Mouse (Mus musculus): Measurements from ENCODE around the gene Zcchc12.

The Zcchc12 gene

DNA sequence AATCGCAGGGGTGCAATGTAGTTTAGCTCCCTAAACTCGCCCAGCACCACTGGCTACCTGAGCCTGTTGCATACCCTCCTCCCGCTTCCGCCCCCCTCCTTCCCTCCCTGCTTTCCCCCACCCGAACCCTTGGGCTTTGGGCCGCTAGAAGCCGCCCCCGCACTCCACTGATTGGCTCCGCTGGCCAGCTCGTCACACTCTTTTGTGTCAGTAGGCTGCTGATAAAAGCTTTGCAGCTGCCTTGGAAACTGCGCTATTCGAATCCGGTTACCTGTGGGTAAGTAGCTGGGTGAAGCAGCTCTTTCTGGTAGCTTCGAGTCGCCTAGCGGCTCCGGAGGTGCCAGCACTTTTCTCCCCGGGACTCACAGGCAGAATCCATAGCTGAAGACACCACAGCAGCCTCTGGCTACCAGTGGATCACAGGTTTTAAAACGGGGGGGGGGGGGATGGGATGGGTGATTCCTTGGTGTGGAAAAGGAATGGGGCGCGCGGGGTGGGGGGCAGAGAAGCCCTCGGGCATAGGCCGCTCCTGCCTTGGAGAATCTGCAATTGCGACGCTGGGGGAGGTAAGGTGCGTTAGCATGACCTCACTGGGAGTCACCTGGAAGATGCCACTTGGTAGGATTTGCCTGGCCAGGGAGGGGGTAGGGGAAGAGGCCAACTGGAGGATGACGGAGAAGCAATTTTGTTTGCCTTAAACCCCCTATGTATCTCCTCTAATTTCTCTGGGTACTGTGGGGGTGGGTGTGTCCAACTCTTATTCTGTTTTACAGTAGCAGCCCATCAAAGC, at the start of gene Zcchc12:
Gene Zcchc12, plus strand, starts transcription at position 169 of the 790 bp plus-strand sequence.
- CTCF ChIA-PET, result no interaction called here

DNA sequence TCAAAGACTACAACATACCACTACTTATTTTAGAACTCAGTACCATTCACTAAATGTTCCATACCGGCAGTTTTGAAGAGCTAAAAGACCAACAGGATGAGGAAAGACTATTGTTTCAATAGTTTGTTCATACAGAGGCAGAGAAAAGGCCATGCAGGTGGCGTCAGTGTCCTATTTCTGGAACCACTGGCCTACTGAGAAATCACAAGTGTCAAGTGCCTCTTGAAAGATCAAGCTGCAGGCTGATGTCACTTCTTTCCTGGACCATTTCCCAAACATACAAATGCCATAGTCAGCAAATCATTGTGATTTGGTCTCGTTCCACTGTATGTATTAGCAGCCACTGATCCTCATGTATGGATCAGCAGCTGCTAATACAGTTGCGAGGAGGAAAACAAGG, 49.0 kb upstream of the Zcchc12 start:
- CTCF ChIA-PET, result no interaction called here

DNA sequence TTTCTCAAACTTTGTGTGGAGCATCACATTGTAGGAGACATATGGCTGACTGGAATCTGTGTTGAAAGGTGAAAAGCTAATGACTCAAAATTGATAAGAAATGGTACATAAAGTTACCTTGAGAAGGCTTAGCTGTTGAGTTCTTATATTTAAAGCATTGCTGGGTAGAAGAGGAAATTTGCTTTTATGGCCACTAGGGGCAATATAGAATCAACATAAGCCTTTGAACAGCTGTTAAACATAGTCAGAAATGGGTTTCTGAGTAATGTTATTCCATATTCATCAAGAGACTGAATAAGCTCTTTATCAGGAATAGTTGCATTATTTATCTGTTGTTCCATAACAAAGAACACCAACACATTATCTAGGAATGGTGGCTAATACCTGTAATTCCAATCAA, 45.6 kb upstream of the Zcchc12 start:
- CTCF ChIA-PET, result no interaction called here

DNA sequence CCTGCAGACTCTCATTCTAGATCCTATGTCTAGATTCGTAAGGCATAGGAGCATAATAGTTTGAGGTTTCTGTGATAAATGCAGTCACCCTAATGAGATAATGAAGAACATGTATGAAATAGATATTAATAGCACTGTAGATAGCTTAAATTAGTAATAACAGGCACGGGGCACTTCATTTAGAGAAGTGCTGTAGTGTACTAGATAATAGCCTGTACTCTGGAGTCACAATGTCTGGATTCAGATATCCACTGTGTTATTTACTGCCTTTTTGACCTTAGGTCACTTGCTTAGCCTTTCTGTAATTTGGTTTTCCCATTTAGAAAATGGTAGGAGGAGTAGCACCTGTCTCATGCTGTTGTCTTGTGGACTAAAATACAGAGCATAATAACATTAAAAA, 39.0 kb upstream of the Zcchc12 start:
- CTCF ChIA-PET, result no interaction called here

DNA sequence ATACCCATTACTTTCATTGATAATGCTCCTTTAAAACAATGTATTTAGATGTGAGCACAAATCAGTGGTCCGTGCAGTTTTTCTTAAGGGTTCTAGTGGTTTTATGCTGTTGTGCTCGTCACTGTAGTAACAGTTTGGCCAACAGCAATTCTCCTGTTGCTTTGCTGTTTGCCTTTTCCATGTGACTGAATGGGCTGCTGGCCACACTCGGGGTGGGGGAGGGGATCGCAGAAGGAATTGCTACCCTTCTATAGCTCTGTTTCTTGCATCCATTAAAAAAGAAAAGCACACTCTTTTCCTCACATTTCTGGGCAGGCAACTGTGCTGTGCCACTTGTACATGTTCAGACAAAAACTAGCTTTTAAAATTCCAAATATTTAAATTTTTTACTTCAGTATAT, 34.1 kb upstream of the Zcchc12 start:
- CTCF ChIA-PET, result no interaction called here

DNA sequence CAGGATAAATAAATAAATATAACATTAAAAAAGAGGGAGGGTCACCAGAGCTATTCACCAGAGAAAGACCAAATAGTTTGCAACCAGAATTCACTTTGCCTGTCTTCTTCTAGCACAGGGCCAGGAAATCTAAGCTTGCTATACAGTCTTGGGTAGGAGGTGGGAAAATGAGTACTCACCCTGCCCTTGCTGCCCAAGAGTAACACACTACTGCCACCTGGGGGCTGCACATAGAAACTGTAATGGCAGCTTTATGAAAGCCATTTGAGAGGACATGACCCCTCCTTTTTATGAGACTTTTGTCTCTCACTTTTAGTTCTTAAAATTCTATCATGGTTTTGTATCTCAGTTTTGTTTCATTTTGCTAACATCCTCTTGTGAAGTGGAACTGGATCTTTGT, 12.1 kb upstream of the Zcchc12 start:
- CTCF ChIA-PET, result no interaction called here

- CTCF ChIA-PET, result no interaction called here
Observed at GRCm38 (mm10) chrX:36186036-36186435, 9.7 kb upstream of the Zcchc12 start.

GRCm38 (mm10) chrX:36186443-36186842, 9.3 kb upstream of the Zcchc12 start:
- CTCF ChIA-PET, result no interaction called here

- CTCF ChIA-PET, result no interaction called here
Observed at GRCm38 (mm10) chrX:36193951-36194350, 1.8 kb upstream of the Zcchc12 start.

GRCm38 (mm10) chrX:36209554-36209953, 13.8 kb downstream of the Zcchc12 start:
- CTCF ChIA-PET, result no interaction called here

DNA sequence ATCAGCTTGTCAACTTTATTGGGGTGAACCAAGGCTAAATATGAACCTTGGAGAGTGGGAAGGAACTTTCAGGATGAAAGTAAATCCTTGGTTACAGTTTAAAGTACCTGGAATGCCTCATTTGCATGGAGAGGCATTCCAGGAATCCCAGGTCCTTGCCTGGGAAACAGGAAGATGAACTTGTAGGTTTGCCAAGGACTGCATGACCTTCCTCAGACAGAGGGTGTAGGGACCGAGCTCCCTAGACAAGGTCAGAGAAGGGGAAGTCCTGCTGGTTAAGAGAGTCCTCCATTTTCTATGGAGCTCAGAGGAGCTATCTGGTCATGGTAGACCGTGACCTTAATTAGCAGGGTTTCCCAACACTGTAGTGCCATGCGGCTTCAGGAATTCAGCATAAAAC, 15.5 kb downstream of the Zcchc12 start:
- CTCF ChIA-PET, result no interaction called here

GRCm38 (mm10) chrX:36221366-36221765, 25.7 kb downstream of the Zcchc12 start:
- CTCF ChIA-PET, result no interaction called here

- CTCF ChIA-PET, result no interaction called here
Observed at GRCm38 (mm10) chrX:36225777-36226176, 30.1 kb downstream of the Zcchc12 start.

DNA sequence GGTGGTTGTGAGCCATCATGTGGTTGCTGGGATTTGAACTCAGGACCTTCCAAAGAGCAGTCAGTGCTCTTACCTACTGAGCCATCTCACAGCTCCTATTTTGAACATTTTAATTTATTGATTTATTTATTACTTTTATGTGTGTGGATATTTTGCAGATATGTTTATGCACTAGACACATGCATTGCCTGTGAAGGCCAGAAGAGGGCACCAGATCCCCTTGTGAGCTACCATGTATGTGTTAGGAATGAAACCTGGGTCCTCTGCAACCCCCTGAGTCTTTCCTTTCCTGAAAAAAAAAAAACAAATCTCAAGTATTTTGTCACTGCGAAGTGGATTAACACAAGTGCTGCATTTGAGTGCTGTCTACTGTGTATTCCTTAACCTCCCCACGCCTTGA, 30.9 kb downstream of the Zcchc12 start:
- CTCF ChIA-PET, result no interaction called here

DNA sequence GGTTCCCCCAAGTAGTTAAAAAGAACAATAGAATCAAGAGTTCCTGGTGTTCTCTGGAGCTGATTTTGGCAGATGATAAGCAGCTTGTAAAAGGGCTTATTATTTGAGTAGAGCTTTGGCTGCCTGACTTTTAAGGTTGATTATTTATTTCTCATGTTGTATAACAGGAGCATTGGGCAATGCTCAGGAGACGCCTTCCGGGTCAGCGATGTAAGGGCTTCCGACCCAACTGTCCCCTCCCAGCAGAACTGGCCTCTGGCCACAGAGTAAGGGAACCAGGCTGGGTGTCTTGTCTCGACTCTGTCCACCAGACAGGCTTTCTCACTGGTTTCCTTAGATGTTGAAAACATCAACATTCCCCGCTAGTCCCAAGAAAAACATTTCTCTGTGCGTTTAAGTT, 33.2 kb downstream of the Zcchc12 start:
- CTCF ChIA-PET, result no interaction called here

DNA sequence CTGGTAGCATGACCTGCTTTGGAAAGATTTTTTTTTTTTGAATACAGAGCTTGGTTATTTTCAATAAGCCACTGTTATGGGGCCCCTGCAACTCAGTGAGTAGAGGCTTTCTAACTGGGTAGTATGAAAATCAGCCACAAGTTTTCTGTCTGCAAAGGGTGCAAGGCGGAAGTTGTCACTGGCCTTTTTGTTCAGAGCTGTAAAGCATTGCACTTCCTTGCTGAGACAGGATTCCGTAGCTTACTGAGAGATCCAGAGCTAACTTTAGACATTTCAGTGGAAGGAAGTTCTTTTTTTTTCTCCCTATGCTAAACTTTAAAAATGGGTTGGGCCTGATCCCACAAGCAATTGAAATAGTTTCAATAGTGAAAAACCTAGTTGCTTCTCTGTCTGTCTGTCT, 33.6 kb downstream of the Zcchc12 start:
- CTCF ChIA-PET, result no interaction called here

- CTCF ChIA-PET, result interaction anchor here (0.6 kb wide), 1 partner anchor 9 kb away, joined by 3 read pairs; no protein-coding TSS in a partner anchor
Observed at GRCm38 (mm10) chrX:36235652-36236051, 39.9 kb downstream of the Zcchc12 start.
